Mouse (Mus musculus) lung, adult 2 months (tissue): ENCODE measurements around the gene Setd1b. TPM values are rescaled to one million over a fixed set of nuclear protein-coding genes. Genes with fewer than 3 reads are reported as not detected.

Experiments used
- DNase-seq: peaks from one replicate; pipeline ENCODE4 v3.0.0; 2022
- H3K4me1 ChIP-seq: fragments of 200-500 bp; 2 replicates; pipeline ENCODE4 v1.6.1; 2011; ENCODE audit warnings: low read length; ENCODE audit not compliant: control insufficient read depth, insufficient read depth
- H3K4me3 ChIP-seq: fragments of 200-500 bp; replicated peaks from 2 replicates; pipeline ENCODE3; 2011; ENCODE audit warnings: low read depth, mild to moderate bottlenecking, control low read depth, low read length; ENCODE audit errors: extremely low read depth
- CTCF ChIP-seq: fragments of 200-500 bp; IDR thresholded peaks from 2 replicates; pipeline ENCODE4 v1.5.1; 2011; ENCODE audit warnings: mild to moderate bottlenecking, low read length, control low read depth; ENCODE audit not compliant: insufficient read depth
- POLR2A ChIP-seq: fragments of 200-500 bp; IDR thresholded peaks from 2 replicates; pipeline ENCODE4 v1.6.1; 2011; ENCODE audit warnings: low read depth, mild to moderate bottlenecking, control low read depth, low read length, borderline replicate concordance; ENCODE audit errors: extremely low read depth
- WGBS: fragments of 180-500 bp; shearing (Covaris S2); methylation state at CpG from one replicate; pipeline ENCODE4 v1.1.7; 2018; 5-methylcytosine and 5-hydroxymethylcytosine counted together
- polyA plus RNA-seq: library from polyadenylated mRNA; depleted of rRNA; stranded (reverse); fragments of >200 nt; gene quantifications from 2 replicates; pipeline ENCODE4 v1.2.3, GENCODE M21; 2012

Gene Setd1b
- polyA plus RNA-seq, 1 experiment: 15.2 TPM

GRCm38 (mm10) chr5:123157972-123158371, 16.0 kb downstream of the Setd1b start:
- no peaks in the 10 kb centered on the region for H3K4me1 ChIP-seq
- no peak for DNase-seq
- no peak overlapping the region for H3K4me3 ChIP-seq
- WGBS: 80% methylated on average over 4 of the region's 4 CpGs
- no peak for TF ChIP-seq CTCF
- TF ChIP-seq POLR2A: no peak

GRCm38 (mm10) chr5:123159446-123159845, 17.5 kb downstream of the Setd1b start:
- TF ChIP-seq POLR2A: no peak
- no peak for TF ChIP-seq CTCF
- no peak overlapping the region for H3K4me3 ChIP-seq
- no peak for DNase-seq
- H3K4me1 ChIP-seq: no peaks in the 10 kb centered on the region
- WGBS: 88% methylated on average over 4 of the region's 4 CpGs

- no peaks in the 10 kb centered on the region for H3K4me1 ChIP-seq
- WGBS: 96% methylated on average over 15 of the region's 15 CpGs
- TF ChIP-seq CTCF (no peak), POLR2A (no peak)
- no peak for DNase-seq
- no peak overlapping the region for H3K4me3 ChIP-seq
Measured at GRCm38 (mm10) chr5:123159866-123160265, 17.9 kb downstream of the Setd1b start.

- 86% methylated on average over 9 of the region's 15 CpGs for WGBS
- H3K4me1 ChIP-seq: no peaks in the 10 kb centered on the region
- H3K4me3 ChIP-seq: no peak overlapping the region
- TF ChIP-seq POLR2A (no peak), CTCF (no peak)
- DNase-seq: no peak
Measured at GRCm38 (mm10) chr5:123160341-123160740, 18.3 kb downstream of the Setd1b start.

- Histone ChIP-seq H3K4me1 (no peaks in the 10 kb centered on the region), H3K4me3 (no peak overlapping the region)
- WGBS: 75% methylated on average over 9 of the region's 9 CpGs
- DNase-seq: no peak
- TF ChIP-seq POLR2A: no peak
- TF ChIP-seq CTCF: no peak
Measured at GRCm38 (mm10) chr5:123162942-123163341, 20.9 kb downstream of the Setd1b start.

GRCm38 (mm10) chr5:123166437-123166836, 24.4 kb downstream of the Setd1b start:
- TF ChIP-seq CTCF: no peak
- TF ChIP-seq POLR2A: no peak
- 81% methylated on average over 10 of the region's 10 CpGs for whole genome bisulfite sequencing
- DNase-seq: no peak
- Histone ChIP-seq H3K4me3 (no peak overlapping the region), H3K4me1 (no peaks in the 10 kb centered on the region)

GRCm38 (mm10) chr5:123167591-123167990, 25.6 kb downstream of the Setd1b start:
- 53% methylated on average over 5 of the region's 5 CpGs for WGBS
- TF ChIP-seq POLR2A: no peak
- TF ChIP-seq CTCF: no peak

GRCm38 (mm10) chr5:123169284-123169683, 27.3 kb downstream of the Setd1b start, which contains the start of gene Psmd9:
Gene Psmd9 (plus strand): TSS chr5:123169413.
- Histone ChIP-seq H3K4me1 (no peaks in the 10 kb centered on the region), H3K4me3 (no peak within 1 kb of the TSS)
- no peak for DNase-seq
- WGBS: 77% methylated on average over 5 of the region's 5 CpGs
- TF ChIP-seq POLR2A: no peak

More at GRCm38 (mm10) chr5:123167591-123167990, 25.6 kb downstream of the Setd1b start:
- no peak overlapping the region for H3K4me3 ChIP-seq
- no peaks in the 10 kb centered on the region for H3K4me1 ChIP-seq
- DNase-seq: no peak

- WGBS: 72% methylated on average over 9 of the region's 9 CpGs
- H3K4me1 ChIP-seq: no peaks in the 10 kb centered on the region
- H3K4me3 ChIP-seq: no peak overlapping the region
- no peak for DNase-seq
- TF ChIP-seq CTCF (no peak), POLR2A (no peak)
Measured at GRCm38 (mm10) chr5:123170365-123170764, 28.4 kb downstream of the Setd1b start.

- 15% methylated on average over 22 of the region's 22 CpGs for WGBS
- peak; percentile 85 for DNase-seq
- peak; percentile 92 for TF ChIP-seq CTCF
- TF ChIP-seq POLR2A: no peak
- no peak overlapping the region for H3K4me3 ChIP-seq
- H3K4me1 ChIP-seq: no peaks in the 10 kb centered on the region
Measured at GRCm38 (mm10) chr5:123171646-123172350, 29.8 kb downstream of the Setd1b start.
